Mouse (Mus musculus) right cerebral cortex, postnatal 36 days (tissue): ENCODE measurements around the gene Lhfpl2.

Experiments used
- DNase-seq, 2 experiments: peaks; one replicate each; pipeline ENCODE4 v3.0.0; 2022; ENCODE audit warnings: low spot score in 2 of 2, mixed read lengths in 1 of 2

Lhfpl2 gene

GRCm38 (mm10) chr13:94066626-94067275 is 9.2 kb downstream of the Lhfpl2 start:
- no peak for DNase-seq

DNA sequence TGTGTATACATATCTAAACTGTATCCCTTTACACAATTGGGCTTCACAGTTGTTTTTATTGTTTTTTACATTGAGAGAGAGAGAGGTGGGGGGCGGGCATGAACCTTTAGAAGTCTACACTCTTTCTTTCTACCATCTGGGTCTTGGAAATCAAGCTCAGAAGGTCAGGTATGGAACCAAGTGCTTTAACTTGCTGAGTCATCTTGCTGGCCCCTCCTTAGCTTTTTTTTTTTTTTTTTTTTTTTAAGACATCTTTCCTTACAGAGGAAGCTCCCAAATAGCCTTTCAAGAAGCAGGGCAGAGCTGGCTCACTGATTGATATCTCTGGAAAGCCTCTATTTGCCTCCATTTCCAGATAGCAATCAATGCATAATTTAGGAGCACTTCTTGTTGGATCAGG is 10.7 kb downstream of the Lhfpl2 start:
- DNase-seq: no peak

DNA sequence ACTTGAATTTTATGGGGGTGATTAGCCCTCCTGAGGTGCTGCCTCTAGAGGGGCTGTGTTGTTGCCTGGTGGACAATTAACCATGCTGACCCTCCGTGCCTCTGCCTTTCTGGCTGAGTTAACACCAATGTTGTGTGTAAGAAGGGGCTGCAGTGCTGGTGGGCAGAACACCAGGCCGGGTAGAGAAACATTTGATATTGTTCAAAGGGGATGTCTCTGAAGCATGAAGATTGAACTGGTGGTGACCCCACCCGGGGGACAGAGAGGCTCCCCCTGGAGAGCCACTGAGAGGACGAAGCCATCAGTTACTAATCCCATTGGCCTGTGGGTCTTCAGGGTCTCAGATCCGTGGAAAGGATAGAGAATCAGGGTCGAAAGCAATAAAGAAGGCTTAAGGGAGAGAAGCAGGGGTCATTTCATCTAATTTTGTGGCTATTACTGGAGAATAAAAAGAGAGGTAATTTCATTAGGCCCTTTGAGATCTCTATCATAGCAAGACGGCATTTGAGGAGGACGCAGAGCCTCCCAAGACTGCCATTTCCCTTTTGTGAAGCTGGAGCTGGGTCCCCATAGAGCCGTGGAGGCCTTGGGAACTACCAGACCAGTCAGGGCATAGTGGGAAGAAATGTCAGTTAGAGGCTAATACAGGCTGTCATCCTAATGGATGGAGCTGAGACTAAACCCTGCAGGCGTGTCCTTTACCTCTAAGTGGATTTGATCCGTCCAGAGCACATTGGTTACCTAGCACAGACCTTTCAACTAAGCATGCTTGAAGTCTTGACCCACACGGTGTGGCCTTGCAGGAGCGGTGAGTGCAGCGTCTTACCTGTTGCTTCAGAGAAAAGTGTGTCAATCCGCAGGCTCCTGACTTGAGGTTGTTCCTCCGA is 12.1 kb downstream of the Lhfpl2 start:
- DNase-seq: no peak

DNA sequence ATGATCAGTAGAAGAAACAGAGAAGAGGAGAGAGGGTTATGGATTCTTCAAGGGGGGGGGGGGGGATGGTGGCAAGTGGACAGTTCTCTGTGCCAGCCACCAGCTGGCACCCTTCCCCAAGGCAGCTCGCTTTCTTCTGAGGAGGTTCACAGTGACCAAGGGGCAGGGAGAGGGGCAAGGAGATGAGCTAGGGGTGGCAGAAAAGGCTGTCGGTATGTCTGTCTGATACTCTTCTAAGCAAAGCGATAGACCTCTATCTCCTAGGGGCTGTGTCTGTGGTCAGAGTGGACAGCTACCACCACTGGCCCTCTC is 12.7 kb downstream of the Lhfpl2 start:
- no peak for DNase-seq

DNA sequence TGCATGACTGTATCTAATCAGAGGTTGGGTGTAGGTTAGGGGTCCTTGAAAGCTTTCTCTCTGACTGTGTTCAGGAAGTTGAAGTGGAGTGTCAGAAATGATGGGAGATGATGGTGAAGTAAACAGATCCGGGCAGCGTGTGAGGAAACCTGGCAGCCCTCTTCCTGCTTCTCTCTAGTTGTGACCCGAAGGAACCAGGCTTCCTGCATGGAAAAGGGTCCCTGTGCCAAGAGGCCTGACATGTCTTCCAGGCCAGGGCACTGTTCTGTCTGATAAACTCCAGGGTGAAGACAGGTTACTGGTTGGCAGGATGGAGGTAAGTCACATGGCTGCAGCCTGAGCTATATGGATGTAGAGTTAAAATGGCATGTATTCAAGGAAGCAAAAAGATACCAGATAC is 13.3 kb downstream of the Lhfpl2 start:
- DNase-seq: no peak

- DNase-seq: no peak
Observed at GRCm38 (mm10) chr13:94073046-94073715, 15.6 kb downstream of the Lhfpl2 start.

DNA sequence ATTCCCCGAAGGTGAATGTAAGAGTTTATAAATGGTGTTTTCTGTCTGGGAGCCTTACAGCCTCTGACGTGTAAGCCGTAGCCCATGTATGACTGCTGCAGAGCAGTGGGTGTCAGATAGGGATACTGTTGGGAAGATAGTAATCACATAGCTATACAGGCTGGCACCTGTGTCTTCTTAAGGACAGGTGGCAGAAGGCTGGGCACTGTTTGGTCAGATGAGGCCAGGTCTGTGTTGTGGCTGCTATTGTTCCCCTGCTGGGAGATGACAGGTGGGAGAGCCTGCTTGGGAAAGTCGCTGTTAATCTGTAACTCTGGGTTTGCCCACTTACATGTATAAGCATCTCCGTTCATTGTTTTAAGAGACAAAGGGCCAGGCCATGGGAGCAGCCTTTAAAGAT is 16.1 kb downstream of the Lhfpl2 start:
- DNase-seq: no peak

DNA sequence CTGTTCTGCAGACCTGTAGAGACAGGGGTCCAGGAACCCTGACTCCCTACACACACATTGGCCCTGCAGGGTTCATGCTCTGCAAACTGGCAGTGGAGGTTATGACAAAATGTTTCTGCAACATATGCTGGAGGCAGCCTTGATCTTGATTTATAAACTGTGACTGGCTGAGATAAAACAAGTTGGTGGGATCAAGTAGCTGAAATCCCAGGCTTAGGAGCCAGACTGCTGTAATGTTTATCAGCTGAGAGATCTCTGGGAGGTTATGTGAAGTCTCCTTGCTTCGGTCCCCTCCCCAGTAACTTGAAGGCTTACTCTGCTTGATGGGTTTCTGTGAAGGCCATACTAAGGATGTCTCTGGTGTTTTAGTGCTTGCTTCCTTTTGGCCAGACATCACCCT is 17.6 kb downstream of the Lhfpl2 start:
- DNase-seq: no peak

- DNase-seq: no peak
Observed at GRCm38 (mm10) chr13:94077136-94078018, 19.8 kb downstream of the Lhfpl2 start.

- no peak for DNase-seq
Observed at GRCm38 (mm10) chr13:94083196-94083595, 25.6 kb downstream of the Lhfpl2 start.

DNA sequence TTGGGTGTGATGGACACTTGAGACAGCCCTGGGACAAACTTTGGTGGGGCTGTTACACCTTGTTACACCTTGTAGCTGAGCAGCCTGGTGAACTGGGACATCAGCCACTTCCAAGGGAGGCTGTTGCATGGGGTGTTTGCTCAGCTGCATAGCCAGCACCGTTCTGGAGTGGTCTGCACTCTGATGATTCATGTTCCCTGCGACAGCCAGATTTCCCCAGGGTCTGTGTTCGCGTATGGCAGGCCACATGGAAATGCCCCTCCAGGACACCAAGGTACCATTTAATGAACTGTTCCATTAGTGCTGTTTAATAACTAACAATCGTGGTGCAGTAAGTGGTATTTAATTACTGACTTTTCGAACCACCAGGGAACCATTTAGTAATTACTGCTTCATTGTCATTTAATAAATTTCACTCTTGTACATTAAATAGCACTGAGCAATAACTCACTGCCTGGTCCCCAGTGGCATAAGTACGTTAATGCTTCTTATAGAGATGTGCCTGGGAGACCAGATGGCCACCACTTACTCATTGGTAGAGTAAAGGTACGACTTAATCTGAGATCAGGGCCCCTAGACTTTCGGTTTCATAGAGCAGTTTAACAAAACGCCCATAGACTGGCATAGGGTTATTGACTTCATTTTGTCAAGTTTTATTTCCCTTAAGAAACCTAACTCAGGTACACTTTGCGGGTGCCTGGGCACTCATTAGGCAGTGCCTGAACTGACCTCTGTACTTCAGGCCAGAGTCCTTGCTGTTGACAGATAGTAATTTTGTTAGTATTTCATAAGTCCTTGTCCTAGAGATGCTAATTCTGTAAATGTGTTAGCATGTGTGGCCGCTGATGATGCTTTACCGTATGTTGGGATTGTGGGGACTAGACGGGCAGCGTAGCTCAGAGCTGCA is 26.9 kb downstream of the Lhfpl2 start:
- no peak for DNase-seq

DNA sequence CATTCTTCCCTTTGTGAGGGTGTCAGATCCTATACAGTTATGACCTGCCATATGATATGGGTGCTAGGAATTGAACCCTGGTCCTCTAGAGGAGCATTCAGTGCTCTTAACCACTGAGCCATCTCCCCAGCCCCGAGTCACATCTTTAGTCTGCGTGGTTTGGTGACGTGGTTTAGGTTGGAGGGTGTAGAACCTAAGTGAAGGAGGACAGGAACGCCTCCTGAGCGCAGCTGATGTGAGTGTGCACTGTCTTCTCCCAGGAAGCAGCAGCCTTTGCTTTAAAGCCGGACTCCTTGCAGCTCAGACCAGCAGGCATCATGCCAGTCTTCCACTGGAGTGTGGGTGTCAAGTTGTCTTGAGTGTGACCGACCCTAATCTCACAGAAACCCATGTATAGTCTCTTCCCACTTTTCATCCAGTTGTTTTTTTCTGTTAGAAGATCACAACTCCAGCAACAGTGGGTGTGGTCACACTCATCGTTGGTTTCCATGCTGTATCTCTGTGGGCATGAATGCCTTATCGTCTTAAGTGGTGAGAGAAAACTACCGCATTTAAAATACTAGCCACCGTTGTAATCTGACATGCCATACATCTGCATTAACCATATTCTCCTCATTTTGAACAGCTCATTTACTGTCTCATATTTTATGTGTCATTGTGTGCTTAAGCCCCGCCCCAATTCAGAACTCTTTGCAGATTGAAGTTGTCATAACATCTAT is 28.7 kb downstream of the Lhfpl2 start:
- DNase-seq: no peak

GRCm38 (mm10) chr13:94087061-94087460 is 29.5 kb downstream of the Lhfpl2 start:
- DNase-seq: no peak

DNA sequence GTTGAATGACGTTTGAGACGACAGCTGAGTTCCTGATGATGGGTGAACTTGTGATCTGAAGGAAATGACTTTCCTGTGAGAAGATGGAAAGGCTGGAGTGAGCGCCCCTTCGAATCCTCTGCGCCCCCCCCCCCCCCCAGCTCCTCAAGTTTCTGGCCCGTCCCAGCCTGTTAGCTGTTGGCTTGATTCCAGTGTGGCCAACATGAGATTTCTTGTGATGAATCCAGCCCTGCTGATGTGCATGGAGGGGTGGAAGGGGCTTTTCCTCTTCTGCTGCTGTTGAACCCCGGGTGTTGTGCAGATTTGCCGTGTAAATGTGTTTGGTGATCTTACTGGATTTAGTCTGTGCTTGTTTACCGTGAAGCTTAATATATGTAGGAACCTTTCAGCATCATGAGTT is 31.2 kb downstream of the Lhfpl2 start:
- DNase-seq: no peak

DNA sequence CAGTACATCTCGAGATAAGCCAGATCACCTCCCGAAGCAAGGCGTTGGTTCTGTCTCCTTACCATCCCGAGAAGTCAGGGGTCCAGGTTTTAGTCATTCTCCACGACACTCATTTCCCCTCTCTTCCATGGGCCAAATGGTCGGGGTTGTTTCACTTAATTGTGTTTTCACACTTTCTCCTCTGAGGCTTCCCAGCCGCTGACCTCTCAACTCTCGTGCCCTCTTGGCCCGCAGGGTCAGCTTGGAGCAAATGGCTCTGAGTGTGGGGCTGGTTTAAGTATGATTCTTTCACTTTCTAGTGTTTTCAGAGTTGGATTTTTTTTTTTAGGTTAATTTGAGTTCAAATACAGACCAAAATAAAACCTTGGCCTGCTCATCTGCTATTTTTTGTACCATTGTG is 31.7 kb downstream of the Lhfpl2 start:
- DNase-seq: no peak

GRCm38 (mm10) chr13:94091366-94091765 is 33.8 kb downstream of the Lhfpl2 start:
- DNase-seq: no peak

DNA sequence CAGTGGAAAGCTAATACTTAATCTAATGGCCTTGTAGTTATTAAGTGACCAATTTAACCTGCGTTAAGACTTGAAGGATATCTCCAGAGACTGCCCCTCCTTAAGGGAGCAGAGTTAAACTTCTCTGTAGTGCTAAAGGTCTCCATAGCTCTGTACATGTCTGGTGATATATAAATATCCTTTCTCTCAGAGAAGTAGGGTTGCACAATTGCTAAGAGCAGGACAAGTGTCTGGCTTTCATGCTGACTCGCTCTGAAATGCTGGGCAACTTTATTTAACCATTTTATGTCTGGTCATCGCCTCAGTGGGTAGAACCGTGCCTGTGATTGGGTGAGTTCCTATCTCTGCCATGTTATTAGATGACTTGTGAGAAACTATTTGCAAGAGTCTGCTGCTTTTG is 36.6 kb downstream of the Lhfpl2 start:
- DNase-seq: no peak

DNA sequence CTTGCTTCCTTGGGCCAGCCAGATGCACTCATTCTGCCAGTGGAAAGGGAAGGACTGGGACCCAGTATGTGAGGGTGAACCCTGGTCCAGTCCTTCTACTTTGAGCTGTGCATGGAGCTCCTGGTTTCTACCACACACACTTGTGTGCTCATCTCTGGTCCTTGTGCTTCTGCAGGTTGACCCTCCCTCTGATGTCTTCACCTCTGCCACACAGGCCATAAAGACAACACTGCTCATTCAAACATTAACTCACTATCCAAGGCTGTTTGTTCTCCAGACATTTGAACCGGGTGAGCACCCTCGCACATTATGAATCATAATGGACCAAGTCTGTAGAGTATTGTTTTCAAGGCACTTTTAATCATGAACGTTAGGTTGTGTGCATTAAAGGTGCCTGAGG is 37.0 kb downstream of the Lhfpl2 start:
- DNase-seq: no peak

DNA sequence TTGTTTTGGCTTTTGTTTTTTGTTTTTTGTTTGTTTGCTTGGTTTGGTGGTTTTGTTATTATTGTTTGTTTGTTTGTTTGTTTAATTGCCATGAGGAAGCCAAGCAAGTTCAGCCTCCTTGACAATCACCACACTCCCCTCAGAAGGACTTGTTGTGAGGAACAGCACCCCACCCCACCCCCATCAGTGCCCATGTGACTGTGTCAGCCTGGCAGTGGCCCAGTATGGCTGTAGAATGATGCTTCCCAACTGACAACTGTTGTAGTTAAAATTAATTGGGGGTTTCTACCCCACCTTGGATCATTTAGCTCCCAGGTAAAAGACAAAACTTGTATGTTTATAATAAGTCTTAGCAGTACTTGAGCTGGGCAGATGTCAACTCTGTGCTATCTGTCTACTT is 37.6 kb downstream of the Lhfpl2 start:
- DNase-seq: no peak

DNA sequence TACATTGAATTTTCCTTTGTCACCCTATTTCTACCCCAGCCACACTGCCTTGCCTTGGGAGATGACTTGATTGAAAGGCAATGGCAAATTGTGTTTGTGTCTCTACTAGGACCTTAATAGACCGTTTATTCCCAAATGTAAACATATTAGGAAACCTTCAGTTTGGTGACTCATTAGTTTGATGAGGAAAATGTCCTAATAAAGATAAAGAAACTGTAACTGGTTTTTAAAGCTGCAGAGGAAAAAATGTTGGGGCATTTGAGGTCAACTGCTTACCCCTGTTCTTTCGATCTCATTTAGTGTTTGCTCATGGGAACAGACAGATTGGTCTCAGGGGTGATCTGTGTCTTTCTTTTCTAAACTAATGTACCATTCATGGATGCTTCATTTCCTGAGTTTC is 40.1 kb downstream of the Lhfpl2 start:
- DNase-seq: no peak
